Mouse (Mus musculus) leukemia stem cell, adult 10-12 weeks (primary cell): ENCODE results near the gene Kdsr. TPM values are rescaled to one million over a fixed set of nuclear protein-coding genes. Genes with fewer than 3 reads are reported as not detected.

Source experiments
- polyA plus RNA-seq: library from polyadenylated mRNA; stranded (reverse); fragments of >175 nt; gene quantifications from 2 replicates; pipeline ENCODE4 v1.2.3, GENCODE M21; 2012; ENCODE audit warnings: low replicate concordance

Gene Kdsr
- 0.05 and 2.1 TPM in 2 replicates for polyA plus RNA-seq

GRCm38 (mm10) chr1:106759572-106760435 lies at the start of gene Kdsr:
TSS of gene Kdsr (minus strand) at chr1:106759727.

GRCm38 (mm10) chr1:106796542-106796924 lies 37.0 kb upstream of the Kdsr start, which contains the start of gene Vps4b:
TSS of gene Vps4b (minus strand) at chr1:106796728.

GRCm38 (mm10) chr1:106713621-106714529 lies 45.7 kb downstream of the Kdsr start, which contains the start of gene Bcl2:
TSS of gene Bcl2 (minus strand) at chr1:106714274.

Other genes starting within 250 kb of the Kdsr start
- gene Bcl2, start 45.5 kb downstream of the Kdsr start, polyA plus RNA-seq: 2.7 and 2.9 TPM in 2 replicates
- gene Vps4b, start 37.0 kb upstream of the Kdsr start, polyA plus RNA-seq: 19.8 and 32.4 TPM in 2 replicates
- 0.07 TPM in 1 of 2 replicates, not detected in the other for gene Serpinb5, start 101.4 kb upstream of the Kdsr start, polyA plus RNA-seq
- not detected in 2 replicates for gene Serpinb12, start 174.7 kb upstream of the Kdsr start, polyA plus RNA-seq
- gene Serpinb13, start 221.3 kb upstream of the Kdsr start, polyA plus RNA-seq: 0.15 TPM in 1 of 2 replicates, not detected in the other